ENCODE assay signal across 10 mouse cellular contexts in the genomic region with DNA sequence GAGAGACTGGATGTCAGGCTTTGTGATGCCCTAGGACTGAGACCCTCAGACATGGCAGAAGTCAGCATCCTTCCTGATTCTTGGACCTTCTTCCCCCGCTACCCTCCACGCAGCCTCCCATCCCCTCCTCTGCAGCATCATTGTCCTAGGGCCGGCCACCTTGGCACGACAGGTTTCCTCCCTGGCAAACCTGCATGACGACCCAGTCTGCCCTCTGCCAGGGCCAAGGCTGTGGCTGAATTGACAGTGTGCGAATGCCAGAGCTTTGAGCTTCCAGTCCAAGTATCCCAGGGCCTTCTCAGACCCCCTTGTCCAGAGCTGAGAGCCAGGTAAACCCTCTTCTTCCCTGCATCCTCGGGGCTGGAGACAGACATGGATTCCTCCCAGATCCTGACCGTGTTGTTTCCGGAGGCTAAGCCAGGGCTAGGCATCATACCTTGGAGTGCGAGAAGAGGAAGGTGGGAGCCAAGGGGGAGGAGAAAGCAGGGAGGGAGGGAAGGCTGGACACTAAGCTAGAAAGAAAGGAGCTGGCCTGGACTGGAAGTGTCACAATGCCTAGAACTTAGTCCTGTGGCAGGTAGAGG. TPM values are rescaled to one million over a fixed set of nuclear protein-coding genes. Genes with fewer than 3 reads are reported as not detected.
DNase-seq lines count a peak whose midpoint lies in the region; ATAC-seq lines count a peak whose summit lies in the region.
"Had no signal": no experiment of that assay in that cellular context is flagged by ENCODE, and none has a peak within 500 bp of the region (broad histone marks: within the 10 kb centered on the region; RNA-seq: fewer than 3 reads in every experiment).

A gene (plus strand): TSS at position 534 of the 584 bp plus-strand sequence.

- H3K27me3 ChIP-seq in kidney, embryonic 14.5 days (ENCODE audit: control insufficient read depth, insufficient read depth, low read length), result peaks cover 21% of the 10 kb centered on the region
- peaks cover 77% of the 10 kb centered on the region for H3K27me3 ChIP-seq in embryonic facial prominence, embryonic 10.5 days (replicated peaks; ENCODE audit: low read depth, poor library complexity, severe bottlenecking)
- peaks cover 9% of the 10 kb centered on the region; the same call in 1 of the 2 replicates for H3K27me3 ChIP-seq in hindbrain, embryonic 14.5 days (ENCODE audit: control insufficient read depth, insufficient read depth, low read length)
- peaks cover 7% of the 10 kb centered on the region for H3K27me3 ChIP-seq in midbrain, embryonic 15.5 days (replicated peaks)
- H3K27me3 ChIP-seq: Patski had no signal

- no peaks in the 10 kb centered on the region for H3K9me3 ChIP-seq in kidney, embryonic 14.5 days (ENCODE audit: control insufficient read depth, low read length)
- H3K9me3 ChIP-seq in embryonic facial prominence, embryonic 10.5 days, result no peaks in the 10 kb centered on the region
- no peaks in the 10 kb centered on the region for H3K9me3 ChIP-seq in hindbrain, embryonic 14.5 days (ENCODE audit: control insufficient read depth, low read length)
- no peaks in the 10 kb centered on the region for H3K9me3 ChIP-seq in midbrain, embryonic 15.5 days

- peak within 1 kb of the TSS; percentile 58 for H3K4me3 ChIP-seq in kidney, embryonic 14.5 days (ENCODE audit: low read length)
- peak within 1 kb of the TSS; percentile 78 for H3K4me3 ChIP-seq in embryonic facial prominence, embryonic 10.5 days
- peak within 1 kb of the TSS; percentile 70 for H3K4me3 ChIP-seq in hindbrain, embryonic 14.5 days (replicated peaks; ENCODE audit: low read length)
- peak within 1 kb of the TSS; percentile 63 for H3K4me3 ChIP-seq in midbrain, embryonic 15.5 days

- WGBS in kidney, embryonic 14.5 days, result 52% methylated on average over 10 of the region's 10 CpGs
- WGBS in embryonic facial prominence, embryonic 10.5 days, result 40% methylated on average over 10 of the region's 10 CpGs
- 49% methylated on average over 10 of the region's 10 CpGs for WGBS in hindbrain, embryonic 14.5 days
- WGBS in midbrain, embryonic 15.5 days, result 51% methylated on average over 10 of the region's 10 CpGs

- no peak for DNase-seq in kidney, adult 9 months
- DNase-seq in embryonic facial prominence, embryonic 10.5 days (ENCODE audit: low spot score), result no peak
- DNase-seq in hindbrain, embryonic 14.5 days (ENCODE audit: low spot score), result no peak
- no peak for DNase-seq in layer of hippocampus, postnatal 25 days (ENCODE audit: extremely low spot score in 1 of 2, low spot score in 1 of 2)
- DNase-seq in layer of hippocampus, adult 8-10 months (ENCODE audit: low spot score in 2 of 2), result no peak

- H3K4me1 ChIP-seq in kidney, embryonic 14.5 days (ENCODE audit: control insufficient read depth, insufficient read depth, low read length), result peaks cover 28% of the 10 kb centered on the region; the same call in 1 of the 2 replicates
- H3K4me1 ChIP-seq in embryonic facial prominence, embryonic 10.5 days, result peaks cover 50% of the 10 kb centered on the region
- H3K4me1 ChIP-seq in hindbrain, embryonic 14.5 days (replicated peaks; ENCODE audit: control insufficient read depth, insufficient read depth, low read length), result peaks cover 39% of the 10 kb centered on the region
- peaks cover 42% of the 10 kb centered on the region for H3K4me1 ChIP-seq in midbrain, embryonic 15.5 days

- no peaks in the 10 kb centered on the region for H3K36me3 ChIP-seq in kidney, embryonic 14.5 days (ENCODE audit: control insufficient read depth, insufficient read depth, low read length)
- H3K36me3 ChIP-seq in embryonic facial prominence, embryonic 10.5 days (replicated peaks), result no peaks in the 10 kb centered on the region
- H3K36me3 ChIP-seq in hindbrain, embryonic 14.5 days (replicated peaks; ENCODE audit: control insufficient read depth, insufficient read depth), result peaks cover 10% of the 10 kb centered on the region
- H3K36me3 ChIP-seq in midbrain, embryonic 15.5 days (replicated peaks), result no peaks in the 10 kb centered on the region

- H3K9ac ChIP-seq in kidney, embryonic 14.5 days (ENCODE audit: low read depth, low read length), result peak within 1 kb of the TSS; percentile 69; the same call in 1 of the 2 replicates
- H3K9ac ChIP-seq in hindbrain, embryonic 14.5 days, result peak within 1 kb of the TSS; percentile 84
- peak within 1 kb of the TSS; percentile 93 for H3K9ac ChIP-seq in midbrain, embryonic 15.5 days

- ATAC-seq in kidney, embryonic 14.5 days (ENCODE audit: low FRiP score, low TSS enrichment), result no peak
- no peak for ATAC-seq in hindbrain, embryonic 14.5 days (ENCODE audit: low FRiP score)
- ATAC-seq in midbrain, embryonic 15.5 days (replicated peaks), result no peak
- ATAC-seq in erythroid progenitor cell, adult 5-6 weeks (replicated peaks; ENCODE audit: low FRiP score, poor library complexity, severe bottlenecking), result no peak

- H3K4me2 ChIP-seq in kidney, embryonic 14.5 days (replicated peaks; ENCODE audit: low read depth, low read length), result peak within 1 kb of the TSS; percentile 100
- peak within 1 kb of the TSS; percentile 92 for H3K4me2 ChIP-seq in hindbrain, embryonic 14.5 days (replicated peaks)
- H3K4me2 ChIP-seq in midbrain, embryonic 15.5 days, result peak within 1 kb of the TSS; percentile 82

- H3K27ac ChIP-seq in kidney, embryonic 14.5 days (ENCODE audit: low read depth, low read length), result no peak within 1 kb of the TSS
- peak within 1 kb of the TSS; percentile 85 for H3K27ac ChIP-seq in embryonic facial prominence, embryonic 10.5 days (replicated peaks)
- H3K27ac ChIP-seq in hindbrain, embryonic 14.5 days, result peak within 1 kb of the TSS; percentile 98
- H3K27ac ChIP-seq in midbrain, embryonic 15.5 days, result peak within 1 kb of the TSS; percentile 97

RNA-seq across cellular contexts. Expression of the gene that starts here (rescaled TPM):
- polyA plus RNA-seq in kidney, embryonic 14.5 days (2014; fragmentation: Nextera tagmentation; extraction: Ambion mirVana), result 29.1 and 57.6 TPM in 2 replicates
- 1.5 and 2.3 TPM in 2 replicates for polyA plus RNA-seq in embryonic facial prominence, embryonic 10.5 days (2016; fragmentation: Nextera tagmentation; extraction: Ambion mirVana)
- 1.6 and 1.7 TPM in 2 replicates for polyA plus RNA-seq in hindbrain, embryonic 14.5 days (2014; fragmentation: Nextera tagmentation; extraction: Ambion mirVana)
- polyA plus RNA-seq in midbrain, embryonic 15.5 days (2015; fragmentation: Nextera tagmentation; extraction: Ambion mirVana), result 1.2 and 1.7 TPM in 2 replicates
- total RNA-seq in layer of hippocampus, postnatal 25 days (2021), result 1 to 10 TPM; 3.4 to 3.5 TPM
- total RNA-seq in erythroid progenitor cell, adult 5-6 weeks (2015; ENCODE audit: low replicate concordance), result not detected in 2 replicates
- total RNA-seq in erythroid progenitor cell, adult 5-6 weeks (2017; ENCODE audit: low replicate concordance), result not detected in 2 replicates
- 1 to 10 TPM; 4.0 to 5.6 (median 4.6) TPM for total RNA-seq in layer of hippocampus, adult 8-10 months (2022)
- total RNA-seq: megakaryocyte progenitor cell, adult 5-6 weeks had no signal

Comparison
In these comparisons a context has a peak if more than half of its experiments do, and no peak if none do; other contexts are left out.
1. RNA of the gene that starts here (total RNA-seq): 4.0 to 5.6 TPM in layer of hippocampus, adult 8-10 months and 3.4 to 3.5 TPM in layer of hippocampus, postnatal 25 days; not detected in erythroid progenitor cell, adult 5-6 weeks; every median in the first group is over 4 times any median in the second.
2. Peak in every context shown above with its lines, with median percentiles within 50 percentile points of each other: H3K4me2 ChIP-seq, H3K4me3 ChIP-seq and H3K9ac ChIP-seq.